Mouse (Mus musculus) heart, postnatal 0 days (tissue): ENCODE measurements around the gene Col4a3bp.

Experiments
- CTCF ChIP-seq: IDR thresholded peaks from 2 replicates; pipeline ENCODE4 v1.5.1; 2016; ENCODE audit warnings: antibody characterized with exemption, control low read depth, low read depth
- EP300 ChIP-seq: IDR thresholded peaks from 2 replicates; pipeline ENCODE4 v1.6.1; 2016; ENCODE audit warnings: antibody characterized with exemption, low read depth

DNA sequence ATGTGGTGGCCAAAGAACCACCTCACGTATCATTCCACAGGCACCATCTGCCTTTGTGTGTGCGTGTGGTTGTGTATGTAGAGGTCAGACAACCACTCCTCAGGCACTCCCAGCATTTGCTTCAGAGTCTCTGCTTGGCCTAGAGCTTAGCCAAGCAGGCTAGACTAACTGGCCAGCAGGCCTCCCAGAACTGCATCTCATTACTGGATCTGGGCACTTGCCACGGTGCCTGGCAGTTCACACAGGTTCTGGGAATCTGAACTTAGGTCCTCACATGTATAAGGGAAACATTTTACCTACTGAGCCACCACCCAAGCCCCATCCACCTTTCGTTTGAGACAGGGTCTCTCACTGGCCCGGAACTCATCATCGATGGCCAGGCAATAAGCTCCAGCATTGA is 10.2 kb upstream of the Col4a3bp start:
- TF ChIP-seq EP300 (no peak), CTCF (no peak)
